Mouse (Mus musculus) spleen, adult 18-20 months (tissue): ENCODE data around the gene Cers6.

Source experiments
- DNase-seq, 2 experiments: peaks; one replicate each; pipeline ENCODE4 v3.0.0; 2022; ENCODE audit warnings: mixed read lengths in 2 of 2

Gene Cers6

GRCm38 (mm10) chr2:68973753-68974152, 112.5 kb downstream of the Cers6 start:
- DNase-seq, result no peak

- no peak for DNase-seq
These were observed 114.0 kb downstream of the Cers6 start for GRCm38 (mm10) chr2:68975286-68975685.

- DNase-seq, result no peak
These were observed 114.5 kb downstream of the Cers6 start for GRCm38 (mm10) chr2:68975780-68976179.

GRCm38 (mm10) chr2:68978244-68978643, 117.0 kb downstream of the Cers6 start:
- DNase-seq, result no peak

- DNase-seq, result no peak
These were observed 117.7 kb downstream of the Cers6 start for GRCm38 (mm10) chr2:68978660-68979604.

- no peak for DNase-seq
These were observed 120.1 kb downstream of the Cers6 start for GRCm38 (mm10) chr2:68981302-68981701.

GRCm38 (mm10) chr2:68981756-68982409, 120.6 kb downstream of the Cers6 start:
- no peak for DNase-seq

GRCm38 (mm10) chr2:68982979-68983378, 121.7 kb downstream of the Cers6 start:
- DNase-seq, result no peak

- no peak for DNase-seq
These were observed 122.2 kb downstream of the Cers6 start for GRCm38 (mm10) chr2:68983431-68983830.

- DNase-seq, result no peak
These were observed 127.9 kb downstream of the Cers6 start for GRCm38 (mm10) chr2:68989117-68989516.

GRCm38 (mm10) chr2:68992629-68993028, 131.4 kb downstream of the Cers6 start:
- no peak for DNase-seq

GRCm38 (mm10) chr2:68994441-68994840, 133.2 kb downstream of the Cers6 start:
- DNase-seq, result no peak

- DNase-seq, result no peak
These were observed 134.5 kb downstream of the Cers6 start for GRCm38 (mm10) chr2:68995723-68996122.

GRCm38 (mm10) chr2:68996268-68996667, 135.0 kb downstream of the Cers6 start:
- no peak for DNase-seq

- DNase-seq, result no peak
These were observed 142.8 kb downstream of the Cers6 start for GRCm38 (mm10) chr2:69004001-69004400.

- no peak for DNase-seq
These were observed 150.2 kb downstream of the Cers6 start for GRCm38 (mm10) chr2:69011392-69011791.

GRCm38 (mm10) chr2:69011860-69012259, 150.6 kb downstream of the Cers6 start:
- DNase-seq, result no peak

GRCm38 (mm10) chr2:69014241-69014640, 153.0 kb downstream of the Cers6 start:
- no peak for DNase-seq

- no peak for DNase-seq
These were observed 154.0 kb downstream of the Cers6 start for GRCm38 (mm10) chr2:69015172-69015724.

GRCm38 (mm10) chr2:69015822-69016221, 154.6 kb downstream of the Cers6 start:
- no peak for DNase-seq

- no peak for DNase-seq
These were observed 157.9 kb downstream of the Cers6 start for GRCm38 (mm10) chr2:69019026-69019565.

- no peak for DNase-seq
These were observed 158.7 kb downstream of the Cers6 start for GRCm38 (mm10) chr2:69019821-69020489.
